Mouse (Mus musculus) lung, postnatal 0 days (tissue): ENCODE results near the gene Ubxn2a. TPM values are rescaled to one million over a fixed set of nuclear protein-coding genes. Genes with fewer than 3 reads are reported as not detected.
A peak's percentile ranks its signal among the peaks of the same experiment; 100 is the strongest.

ENCODE experiments used
- ATAC-seq: fragments of 200-750 bp; cut with Nextera tagmentation; 2 replicates; pipeline ENCODE4 v1.8.0; 2017; ENCODE audit warnings: moderate library complexity
- DNase-seq: peaks from one replicate; pipeline ENCODE4 v3.0.0-alpha.2; 2016; ENCODE audit warnings: low spot score
- H3K27ac ChIP-seq: fragments of 300-500 bp; sonication (generic); 2 replicates; pipeline ENCODE4 v1.5.1; 2014; ENCODE audit warnings: antibody characterized with exemption, mild to moderate bottlenecking, low read length, mixed read lengths
- H3K27me3 ChIP-seq: fragments of 300-500 bp; sonication (generic); replicated peaks from 2 replicates; pipeline ENCODE4 v1.6.1; 2014; ENCODE audit warnings: low read length, mixed read lengths; ENCODE audit not compliant: insufficient read depth
- H3K36me3 ChIP-seq: fragments of 300-500 bp; sonication (generic); 2 replicates; pipeline ENCODE4 v1.6.1; 2014; ENCODE audit warnings: low read length, mixed read lengths; ENCODE audit not compliant: insufficient read depth
- H3K4me1 ChIP-seq: fragments of 300-500 bp; sonication (generic); 2 replicates; pipeline ENCODE4 v1.6.1; 2014; ENCODE audit warnings: antibody characterized with exemption, low read depth, low read length, mixed read lengths; ENCODE audit not compliant: insufficient read depth
- H3K4me2 ChIP-seq: fragments of 300-500 bp; sonication (generic); replicated peaks from 2 replicates; pipeline ENCODE4 v1.6.1; 2014; ENCODE audit warnings: low read depth, mild to moderate bottlenecking, low read length, moderate library complexity, mixed read lengths
- H3K4me3 ChIP-seq: fragments of 300-500 bp; sonication (generic); 2 replicates; pipeline ENCODE4 v1.5.1; 2014; ENCODE audit warnings: low read depth, low read length
- H3K9ac ChIP-seq: fragments of 300-500 bp; sonication (generic); replicated peaks from 2 replicates; pipeline ENCODE4 v1.6.1; 2014; ENCODE audit warnings: low read depth, mild to moderate bottlenecking
- H3K9me3 ChIP-seq: fragments of 300-500 bp; sonication (generic); 2 replicates; pipeline ENCODE4 v1.6.1; 2016; ENCODE audit warnings: low read length, mixed read lengths
- CTCF ChIP-seq: IDR thresholded peaks from 2 replicates; pipeline ENCODE4 v1.5.1; 2016; ENCODE audit warnings: antibody characterized with exemption, mild to moderate bottlenecking
- EP300 ChIP-seq: IDR thresholded peaks from 2 replicates; pipeline ENCODE4 v1.6.1; 2016; ENCODE audit warnings: antibody characterized with exemption, mild to moderate bottlenecking, control low read depth
- WGBS: fragments of 180-500 bp; shearing (Covaris S2); extraction: QIAGEN DNeasy Blood & Tissue Kit; methylation state at CpG from one replicate; pipeline ENCODE4 v1.1.7; 2014; 5-methylcytosine and 5-hydroxymethylcytosine counted together
- polyA plus RNA-seq: library from polyadenylated mRNA; unstranded; fragments of >200 nt; fragmentation: Nextera tagmentation; extraction: Ambion mirVana; gene quantifications from 2 replicates; pipeline ENCODE4 v1.2.1, GENCODE M21; 2015

Ubxn2a gene
- polyA plus RNA-seq, 1 experiment from 2014 or later = 30.9 TPM

DNA sequence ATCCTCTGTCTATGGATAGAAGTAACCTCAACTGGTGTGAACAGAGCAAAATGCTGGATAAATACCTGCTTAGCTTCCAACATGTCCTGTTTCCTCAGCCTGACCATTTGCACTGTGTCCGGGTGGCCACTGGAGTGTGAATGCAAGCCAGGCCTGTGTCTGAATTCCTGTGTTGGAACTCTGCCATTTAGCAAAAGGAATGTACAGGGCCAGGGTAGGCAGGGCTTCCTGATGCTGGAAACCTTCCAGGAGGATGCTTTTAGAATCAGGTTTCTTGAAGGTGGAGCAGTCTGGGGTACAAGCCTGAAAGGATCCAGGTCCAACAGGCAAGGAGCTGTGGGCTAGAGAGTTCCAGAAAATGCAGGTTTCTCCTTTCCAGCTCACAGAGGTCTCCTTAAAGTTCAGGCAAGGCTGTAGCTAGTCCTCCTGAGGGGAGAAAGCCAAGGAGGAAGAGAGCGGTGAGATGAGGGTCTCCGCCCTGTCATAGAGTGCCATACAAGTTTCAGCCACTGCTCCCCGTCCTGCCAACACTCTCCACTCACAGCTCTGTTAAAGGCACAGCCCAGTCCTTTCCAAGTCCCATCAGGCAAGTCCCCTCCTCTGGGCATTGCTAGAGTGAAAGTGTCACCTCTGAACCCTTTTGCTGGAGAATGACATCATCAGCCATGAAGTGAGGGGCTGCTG, 43.7 kb downstream of the Ubxn2a start:
- no peak overlapping the region for H3K4me3 ChIP-seq
- no peaks in the 10 kb centered on the region for H3K36me3 ChIP-seq
- WGBS = 23% methylated on average over 4 of the region's 4 CpGs
- peak; percentile 80 for DNase-seq
- H3K9ac ChIP-seq = no peak overlapping the region
- H3K9me3 ChIP-seq = no peaks in the 10 kb centered on the region
- H3K27me3 ChIP-seq = no peaks in the 10 kb centered on the region
- H3K27ac ChIP-seq = no peak overlapping the region
- H3K4me2 ChIP-seq = no peak overlapping the region
- no peak for TF ChIP-seq EP300
- TF ChIP-seq CTCF = peak; percentile 19
- ATAC-seq = peak; percentile 79
- H3K4me1 ChIP-seq = no peaks in the 10 kb centered on the region; the same call in 1 of the 2 replicates

DNA sequence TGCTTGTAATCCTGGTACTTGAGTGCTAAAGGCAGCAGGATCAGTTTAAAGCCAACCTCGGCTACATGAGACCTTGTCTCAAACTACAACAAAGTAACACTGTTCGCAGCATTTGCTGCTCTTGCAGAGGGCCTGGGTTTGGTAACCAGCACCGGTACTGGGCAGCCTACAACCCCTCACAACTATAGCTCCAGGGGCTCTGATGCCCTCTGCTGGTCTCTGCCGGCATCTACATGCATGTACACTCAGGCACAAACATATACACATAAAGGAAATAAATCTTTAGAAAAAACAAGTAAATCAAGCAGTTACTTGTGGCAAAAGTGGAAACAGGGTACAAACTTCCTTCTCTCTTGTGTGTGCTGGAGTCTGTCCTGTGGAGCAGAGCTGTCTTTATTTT, 44.8 kb downstream of the Ubxn2a start:
- no peaks in the 10 kb centered on the region; the same call in 1 of the 2 replicates for H3K4me1 ChIP-seq
- H3K9me3 ChIP-seq = no peaks in the 10 kb centered on the region
- peak; percentile 39 for TF ChIP-seq CTCF
- TF ChIP-seq EP300 = no peak
- no peaks in the 10 kb centered on the region for H3K36me3 ChIP-seq
- no peak for DNase-seq
- ATAC-seq = no peak
- no peaks in the 10 kb centered on the region for H3K27me3 ChIP-seq
- H3K4me3 ChIP-seq = no peak overlapping the region
- no peak overlapping the region for H3K27ac ChIP-seq
- whole genome bisulfite sequencing = 87% methylated on average over 4 of the region's 4 CpGs
- H3K9ac ChIP-seq = no peak overlapping the region
- no peak overlapping the region for H3K4me2 ChIP-seq

DNA sequence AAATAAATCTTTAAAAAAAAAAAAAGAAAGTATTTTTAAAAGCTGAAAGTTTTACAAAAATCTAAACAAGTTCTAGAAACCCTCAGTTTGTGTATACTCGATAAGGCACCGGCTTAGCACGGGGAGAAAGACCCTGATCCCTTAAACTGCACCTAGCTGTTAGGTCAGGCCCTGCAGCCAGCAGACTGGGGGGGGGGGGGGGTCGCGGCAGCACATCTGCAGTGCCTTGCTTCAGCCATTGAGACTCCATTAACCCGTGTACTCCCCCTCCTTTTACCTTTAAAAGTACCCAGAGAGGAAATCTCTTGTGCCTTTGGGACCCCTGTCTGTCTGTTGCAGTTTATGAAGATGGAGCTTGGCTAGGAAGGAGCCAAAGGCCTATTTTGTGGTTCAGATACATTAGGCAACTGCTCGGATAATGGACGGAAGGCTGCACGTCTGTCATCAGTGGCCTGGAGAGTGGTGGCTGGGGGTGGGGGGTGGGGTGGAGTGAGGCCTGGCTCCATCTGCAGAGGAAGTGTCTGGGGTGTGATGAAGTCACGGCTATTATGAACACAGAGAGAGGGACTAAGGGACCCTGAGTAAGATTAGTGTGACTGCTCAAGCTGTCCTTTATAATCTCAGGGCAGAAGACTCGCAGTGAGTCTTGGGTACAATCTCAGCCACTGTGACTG, 48.1 kb downstream of the Ubxn2a start:
- Histone ChIP-seq H3K36me3 (no peaks in the 10 kb centered on the region), H3K27me3 (no peaks in the 10 kb centered on the region), H3K9ac (no peak overlapping the region), H3K4me2 (no peak overlapping the region), H3K27ac (no peak overlapping the region), H3K4me1 (no peaks in the 10 kb centered on the region; the same call in 1 of the 2 replicates), H3K9me3 (no peaks in the 10 kb centered on the region), H3K4me3 (no peak overlapping the region)
- peak; percentile 54 for ATAC-seq
- no peak for DNase-seq
- TF ChIP-seq CTCF (no peak), EP300 (no peak)
- 35% methylated on average over 11 of the region's 11 CpGs for WGBS

DNA sequence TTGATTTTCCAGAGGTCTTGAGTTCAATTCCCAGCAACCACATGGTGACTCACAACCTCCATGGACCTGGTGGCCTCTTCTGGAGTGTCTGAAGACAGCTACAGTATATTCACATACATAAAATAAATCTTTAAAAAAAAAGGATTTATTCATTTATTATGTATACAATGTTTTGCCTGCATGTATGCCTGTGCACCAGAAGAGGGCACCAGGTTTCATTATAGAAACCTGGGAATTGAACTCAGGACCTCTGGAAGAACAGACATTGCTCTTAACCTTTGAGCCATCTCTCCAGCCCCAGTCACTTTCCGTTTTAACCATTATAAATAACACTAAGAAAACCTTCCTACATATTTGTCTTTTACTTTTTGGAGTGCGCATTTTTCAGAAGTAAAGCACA, 50.7 kb downstream of the Ubxn2a start:
- Histone ChIP-seq H3K27me3 (no peaks in the 10 kb centered on the region), H3K36me3 (no peaks in the 10 kb centered on the region), H3K4me3 (no peak overlapping the region), H3K27ac (no peak overlapping the region), H3K9ac (no peak overlapping the region), H3K4me2 (no peak overlapping the region), H3K9me3 (no peaks in the 10 kb centered on the region), H3K4me1 (no peaks in the 10 kb centered on the region)
- WGBS = 92% methylated on average over 2 of the region's 2 CpGs
- no peak for DNase-seq
- no peak for ATAC-seq
- TF ChIP-seq CTCF (peak; percentile 40), EP300 (no peak)

DNA sequence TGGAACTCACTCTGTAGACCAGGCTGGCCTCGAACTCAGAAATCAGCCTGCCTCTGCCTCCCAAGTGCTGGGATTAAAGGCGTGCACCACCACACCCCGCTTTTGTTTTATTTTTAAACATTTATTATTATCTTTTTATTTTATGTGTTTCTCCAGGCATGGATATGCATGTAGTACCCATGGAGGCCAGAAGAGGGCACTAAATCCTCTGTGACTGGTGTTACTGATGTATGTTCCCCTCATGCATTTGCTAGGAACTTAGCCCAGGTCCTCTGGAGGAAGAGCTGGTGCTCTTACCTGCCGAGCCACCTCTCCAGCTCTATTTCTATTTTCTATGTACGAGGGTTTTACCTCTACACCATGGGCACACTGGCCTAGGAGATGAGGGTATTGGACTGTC, 51.3 kb downstream of the Ubxn2a start:
- Histone ChIP-seq H3K4me1 (no peaks in the 10 kb centered on the region), H3K27me3 (no peaks in the 10 kb centered on the region), H3K27ac (no peak overlapping the region), H3K4me2 (no peak overlapping the region), H3K36me3 (no peaks in the 10 kb centered on the region), H3K9me3 (no peaks in the 10 kb centered on the region), H3K4me3 (no peak overlapping the region), H3K9ac (no peak overlapping the region)
- ATAC-seq (no peak), DNase-seq (no peak)
- 96% methylated on average over 5 of the region's 5 CpGs for WGBS
- TF ChIP-seq EP300 (no peak), CTCF (peak; percentile 51)

DNA sequence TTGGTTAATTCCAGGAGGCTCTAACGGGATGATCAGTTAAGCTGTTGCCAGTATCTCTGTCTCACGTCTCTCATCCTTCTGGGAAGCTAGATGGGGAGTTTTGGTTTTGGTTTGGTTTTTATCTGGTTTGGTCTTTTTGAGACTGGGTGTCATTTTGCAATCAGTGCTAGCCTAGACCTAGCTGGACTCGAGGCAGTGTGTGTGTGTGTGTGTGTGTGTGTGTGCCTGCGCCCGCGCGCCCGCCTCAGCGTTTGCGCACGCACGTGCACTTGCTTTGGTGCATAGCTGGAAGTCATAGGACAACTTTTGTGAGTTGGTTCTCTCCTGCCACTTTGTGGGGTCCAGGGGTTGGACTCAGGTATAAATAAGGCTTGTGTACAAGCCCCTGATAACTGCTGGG, 63.8 kb downstream of the Ubxn2a start:
- H3K4me1 ChIP-seq = peaks cover 10% of the 10 kb centered on the region; the same call in 1 of the 2 replicates
- DNase-seq (peak; percentile 65), ATAC-seq (peak; percentile 73)
- H3K9me3 ChIP-seq = no peaks in the 10 kb centered on the region
- 0% methylated on average over 12 of the region's 12 CpGs for WGBS
- peak overlapping the region; percentile 56 for H3K4me2 ChIP-seq
- no peaks in the 10 kb centered on the region for H3K27me3 ChIP-seq
- peak overlapping the region; percentile 65 for H3K4me3 ChIP-seq
- H3K36me3 ChIP-seq = no peaks in the 10 kb centered on the region
- peak overlapping the region; percentile 69 for H3K27ac ChIP-seq
- TF ChIP-seq CTCF = no peak
- no peak for TF ChIP-seq EP300
- peak overlapping the region; percentile 41; the same call in 1 of the 2 replicates for H3K9ac ChIP-seq
